ENCODE assay signal across 15 mouse cellular contexts in the genomic region with DNA sequence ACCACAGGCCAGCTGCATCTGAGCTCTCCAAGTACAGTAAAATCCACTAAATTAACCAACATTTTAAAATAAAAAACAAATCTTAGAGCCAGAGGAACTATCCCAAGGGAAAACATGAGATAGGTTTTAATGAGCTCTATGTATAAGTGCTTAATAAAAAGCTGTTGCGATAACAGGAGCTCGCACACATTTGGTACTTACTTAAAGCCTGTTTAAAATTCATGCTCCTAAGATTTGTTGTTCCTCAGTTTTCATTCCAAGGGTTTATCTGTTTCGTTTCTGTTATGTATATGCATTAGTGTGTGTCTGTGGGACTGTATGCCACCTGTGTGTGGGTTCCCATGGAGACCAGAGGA. TPM values are rescaled to one million over a fixed set of nuclear protein-coding genes. Genes with fewer than 3 reads are reported as not detected.
A peak's percentile ranks its signal among the peaks of the same experiment; 100 is the strongest.
DNase-seq lines count a peak whose midpoint lies in the region; ATAC-seq lines count a peak whose summit lies in the region.
"Had no signal": no experiment of that assay in that cellular context is flagged by ENCODE, and none has a peak within 500 bp of the region (broad histone marks: within the 10 kb centered on the region; RNA-seq: fewer than 3 reads in every experiment).

No protein-coding gene starts in this region.

- ATAC-seq in hindbrain, embryonic 12.5 days (ENCODE audit: low FRiP score): 0 out of 2 replicates have a peak, but pooled peaks have one; percentile 9
- ATAC-seq in midbrain, embryonic 12.5 days (ENCODE audit: low FRiP score, low read depth): 0 out of 2 replicates have a peak, but pooled peaks have one; percentile 51
- ATAC-seq in midbrain, embryonic 14.5 days (ENCODE audit: low FRiP score, low TSS enrichment): no peak; the same call in 1 of the 2 replicates
- 0 out of 2 replicates have a peak, but pooled peaks have one; percentile 1 for ATAC-seq in hindbrain, embryonic 13.5 days (ENCODE audit: low FRiP score)
- ATAC-seq in hindbrain, embryonic 16.5 days: peak; percentile 37
- no peak for ATAC-seq in granulocyte monocyte progenitor cell, adult 5-6 weeks (replicated peaks; ENCODE audit: poor library complexity, severe bottlenecking)

- peaks cover 11% of the 10 kb centered on the region; the same call in 1 of the 2 replicates for H3K4me1 ChIP-seq in hindbrain, embryonic 12.5 days
- H3K4me1 ChIP-seq in hindbrain, embryonic 10.5 days (replicated peaks): 0 out of 2 replicates have a peak, but pooled peaks cover 6% of the 10 kb centered on the region
- H3K4me1 ChIP-seq in midbrain, embryonic 12.5 days: 0 out of 2 replicates have a peak, but pooled peaks cover 4% of the 10 kb centered on the region
- H3K4me1 ChIP-seq in midbrain, embryonic 14.5 days (ENCODE audit: control insufficient read depth, insufficient read depth, low read length): no peaks in the 10 kb centered on the region
- peaks cover 11% of the 10 kb centered on the region for H3K4me1 ChIP-seq in hindbrain, embryonic 13.5 days (replicated peaks)
- H3K4me1 ChIP-seq in hindbrain, embryonic 16.5 days (ENCODE audit: control insufficient read depth, insufficient read depth, low read depth, low read length): no peaks in the 10 kb centered on the region; the same call in none of the 2 replicates

- H3K9me3 ChIP-seq in hindbrain, embryonic 12.5 days (replicated peaks): no peaks in the 10 kb centered on the region
- H3K9me3 ChIP-seq in hindbrain, embryonic 10.5 days: no peaks in the 10 kb centered on the region
- H3K9me3 ChIP-seq in midbrain, embryonic 12.5 days: no peaks in the 10 kb centered on the region
- no peaks in the 10 kb centered on the region for H3K9me3 ChIP-seq in midbrain, embryonic 14.5 days (ENCODE audit: control insufficient read depth, low read length)
- H3K9me3 ChIP-seq in hindbrain, embryonic 13.5 days: no peaks in the 10 kb centered on the region
- no peaks in the 10 kb centered on the region for H3K9me3 ChIP-seq in hindbrain, embryonic 16.5 days (ENCODE audit: control insufficient read depth, low read length)
- H3K9me3 ChIP-seq: embryonic facial prominence, embryonic 10.5 days; embryonic facial prominence, embryonic 15.5 days; heart, embryonic 10.5 days; heart, embryonic 15.5 days; kidney, embryonic 15.5 days; limb, embryonic 13.5 days; liver, embryonic 13.5 days; megakaryocyte, embryonic 14.5 days had no signal

- no peak overlapping the region for H3K4me3 ChIP-seq in hindbrain, embryonic 12.5 days
- H3K4me3 ChIP-seq in hindbrain, embryonic 10.5 days: no peak overlapping the region
- no peak overlapping the region for H3K4me3 ChIP-seq in midbrain, embryonic 12.5 days
- no peak overlapping the region for H3K4me3 ChIP-seq in midbrain, embryonic 14.5 days (replicated peaks; ENCODE audit: low read depth, low read length)
- H3K4me3 ChIP-seq in hindbrain, embryonic 13.5 days: no peak overlapping the region
- H3K4me3 ChIP-seq in hindbrain, embryonic 16.5 days (ENCODE audit: low read length): no peak overlapping the region
- H3K4me3 ChIP-seq: embryonic facial prominence, embryonic 10.5 days; embryonic facial prominence, embryonic 15.5 days; heart, embryonic 10.5 days; heart, embryonic 15.5 days; kidney, embryonic 15.5 days; limb, embryonic 13.5 days; liver, embryonic 13.5 days; megakaryocyte, embryonic 14.5 days had no signal

- H3K9ac ChIP-seq in hindbrain, embryonic 12.5 days: no peak overlapping the region
- H3K9ac ChIP-seq in midbrain, embryonic 12.5 days (replicated peaks): no peak overlapping the region
- H3K9ac ChIP-seq in midbrain, embryonic 14.5 days (replicated peaks; ENCODE audit: low read length): no peak overlapping the region
- no peak overlapping the region for H3K9ac ChIP-seq in hindbrain, embryonic 13.5 days
- H3K9ac ChIP-seq in hindbrain, embryonic 16.5 days (ENCODE audit: low read depth, low read length): no peak overlapping the region
- H3K9ac ChIP-seq: embryonic facial prominence, embryonic 15.5 days; heart, embryonic 15.5 days; kidney, embryonic 15.5 days; limb, embryonic 13.5 days; liver, embryonic 13.5 days had no signal

- H3K36me3 ChIP-seq in hindbrain, embryonic 12.5 days: no peaks in the 10 kb centered on the region
- H3K36me3 ChIP-seq in hindbrain, embryonic 10.5 days: no peaks in the 10 kb centered on the region
- H3K36me3 ChIP-seq in midbrain, embryonic 12.5 days: no peaks in the 10 kb centered on the region
- H3K36me3 ChIP-seq in midbrain, embryonic 14.5 days (ENCODE audit: control insufficient read depth, insufficient read depth, low read length): no peaks in the 10 kb centered on the region
- no peaks in the 10 kb centered on the region for H3K36me3 ChIP-seq in hindbrain, embryonic 13.5 days
- no peaks in the 10 kb centered on the region for H3K36me3 ChIP-seq in hindbrain, embryonic 16.5 days (ENCODE audit: control insufficient read depth, insufficient read depth, low read length)
- H3K36me3 ChIP-seq: embryonic facial prominence, embryonic 10.5 days; embryonic facial prominence, embryonic 15.5 days; heart, embryonic 10.5 days; heart, embryonic 15.5 days; kidney, embryonic 15.5 days; limb, embryonic 13.5 days; liver, embryonic 13.5 days had no signal

- H3K27me3 ChIP-seq in hindbrain, embryonic 12.5 days: no peaks in the 10 kb centered on the region
- H3K27me3 ChIP-seq in hindbrain, embryonic 10.5 days (ENCODE audit: insufficient read depth, poor library complexity, severe bottlenecking): no peaks in the 10 kb centered on the region
- 0 out of 2 replicates have a peak, but pooled peaks cover 4% of the 10 kb centered on the region for H3K27me3 ChIP-seq in midbrain, embryonic 12.5 days
- H3K27me3 ChIP-seq in midbrain, embryonic 14.5 days (ENCODE audit: control insufficient read depth, insufficient read depth, low read length): no peaks in the 10 kb centered on the region
- 0 out of 2 replicates have a peak, but pooled peaks cover 7% of the 10 kb centered on the region for H3K27me3 ChIP-seq in hindbrain, embryonic 13.5 days
- no peaks in the 10 kb centered on the region for H3K27me3 ChIP-seq in hindbrain, embryonic 16.5 days (replicated peaks; ENCODE audit: control insufficient read depth, insufficient read depth, low read length)
- H3K27me3 ChIP-seq: heart, embryonic 15.5 days; liver, embryonic 13.5 days had no signal

- H3K27ac ChIP-seq in hindbrain, embryonic 12.5 days: no peak overlapping the region
- H3K27ac ChIP-seq in hindbrain, embryonic 10.5 days: no peak overlapping the region
- no peak overlapping the region for H3K27ac ChIP-seq in midbrain, embryonic 12.5 days (replicated peaks)
- no peak overlapping the region for H3K27ac ChIP-seq in midbrain, embryonic 14.5 days (replicated peaks; ENCODE audit: low read depth, low read length)
- H3K27ac ChIP-seq in hindbrain, embryonic 13.5 days: no peak overlapping the region
- H3K27ac ChIP-seq in hindbrain, embryonic 16.5 days (ENCODE audit: low read depth, low read length): no peak overlapping the region
- H3K27ac ChIP-seq: embryonic facial prominence, embryonic 10.5 days; embryonic facial prominence, embryonic 15.5 days; heart, embryonic 10.5 days; heart, embryonic 15.5 days; kidney, embryonic 15.5 days; limb, embryonic 13.5 days; liver, embryonic 13.5 days had no signal

- WGBS in hindbrain, embryonic 12.5 days: 82% methylated on average over 3 of the region's 3 CpGs
- WGBS in hindbrain, embryonic 10.5 days: 84% methylated on average over 3 of the region's 3 CpGs
- 79% methylated on average over 3 of the region's 3 CpGs for WGBS in midbrain, embryonic 12.5 days
- 87% methylated on average over 3 of the region's 3 CpGs for WGBS in midbrain, embryonic 14.5 days
- 82% methylated on average over 3 of the region's 3 CpGs for WGBS in hindbrain, embryonic 13.5 days
- 71% methylated on average over 3 of the region's 3 CpGs for WGBS in hindbrain, embryonic 16.5 days

- DNase-seq in hindbrain, embryonic 10.5 days (ENCODE audit: low spot score): no peak
- no peak for DNase-seq in midbrain, embryonic 14.5 days

- no peak overlapping the region for H3K4me2 ChIP-seq in hindbrain, embryonic 12.5 days (replicated peaks)
- no peak overlapping the region for H3K4me2 ChIP-seq in midbrain, embryonic 12.5 days (replicated peaks)
- no peak overlapping the region for H3K4me2 ChIP-seq in midbrain, embryonic 14.5 days (ENCODE audit: low read length)
- no peak overlapping the region for H3K4me2 ChIP-seq in hindbrain, embryonic 13.5 days
- H3K4me2 ChIP-seq in hindbrain, embryonic 16.5 days (ENCODE audit: low read length): no peak overlapping the region
- H3K4me2 ChIP-seq: embryonic facial prominence, embryonic 15.5 days; kidney, embryonic 15.5 days; limb, embryonic 13.5 days; liver, embryonic 13.5 days had no signal

RNA-seq across cellular contexts. Expression of a gene that starts 48.8 kb away (rescaled TPM):
- polyA plus RNA-seq in hindbrain, embryonic 12.5 days (2016; fragmentation: Nextera tagmentation; extraction: Ambion mirVana): 30.2 and 34.3 TPM in 2 replicates
- polyA plus RNA-seq in hindbrain, embryonic 10.5 days (2016; fragmentation: Nextera tagmentation; extraction: Ambion mirVana): 12.9 and 17.3 TPM in 2 replicates
- 26.6 and 29.2 TPM in 2 replicates for polyA plus RNA-seq in midbrain, embryonic 12.5 days (2016; fragmentation: Nextera tagmentation; extraction: Ambion mirVana)
- polyA plus RNA-seq in midbrain, embryonic 14.5 days (2014; fragmentation: Nextera tagmentation; extraction: Ambion mirVana): 20.8 and 31.0 TPM in 2 replicates
- polyA plus RNA-seq in hindbrain, embryonic 13.5 days (2015; fragmentation: Nextera tagmentation; extraction: Ambion mirVana): 17.9 and 18.8 TPM in 2 replicates
- 15.3 and 18.7 TPM in 2 replicates for polyA plus RNA-seq in hindbrain, embryonic 16.5 days (2015; fragmentation: Nextera tagmentation; extraction: Ambion mirVana)
- total RNA-seq in granulocyte monocyte progenitor cell, adult 5-6 weeks (2014; fragmentation: Nextera tagmentation): 22.0 and 24.1 TPM in 2 replicates
- 39.4 and 41.5 TPM in 2 replicates for total RNA-seq in granulocyte monocyte progenitor cell, adult 5-6 weeks (2017)

Comparison
In these comparisons a context has a peak if more than half of its experiments do, and no peak if none do; other contexts are left out.
1. ATAC-seq: peak in hindbrain, embryonic 12.5 days (single experiment), midbrain, embryonic 12.5 days (single experiment), hindbrain, embryonic 13.5 days (single experiment) and hindbrain, embryonic 16.5 days (single experiment); none in midbrain, embryonic 14.5 days (single experiment) and granulocyte monocyte progenitor cell, adult 5-6 weeks (single experiment).